Mouse (Mus musculus): Measurements from ENCODE around the gene Ctla4.

The Ctla4 gene

GRCm38 (mm10) chr1:60886981-60887380 is at the start of gene Ctla4:
Gene Ctla4 (plus strand): TSS chr1:60887000.
- no peak for DNase-seq

DNA sequence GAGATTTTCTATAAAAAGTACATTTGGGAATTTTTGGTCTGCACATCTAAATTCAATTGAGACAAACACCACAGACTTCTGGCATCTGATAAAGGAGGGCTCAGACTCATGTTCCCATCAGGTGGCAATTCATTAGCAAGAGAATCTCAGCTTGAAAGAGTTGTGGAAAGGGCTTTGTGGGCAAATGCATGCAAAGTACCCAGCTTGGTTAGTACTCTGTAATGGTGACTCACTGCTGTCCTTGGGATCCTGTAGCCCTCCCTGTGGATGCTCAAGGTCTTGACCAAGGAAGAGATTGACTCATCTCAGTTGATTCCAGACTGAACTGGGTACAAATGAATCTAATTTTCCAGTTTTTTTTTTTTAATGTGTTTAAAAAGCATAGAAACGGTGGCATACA is 47.6 kb upstream of the Ctla4 start:
- no peak for DNase-seq

DNA sequence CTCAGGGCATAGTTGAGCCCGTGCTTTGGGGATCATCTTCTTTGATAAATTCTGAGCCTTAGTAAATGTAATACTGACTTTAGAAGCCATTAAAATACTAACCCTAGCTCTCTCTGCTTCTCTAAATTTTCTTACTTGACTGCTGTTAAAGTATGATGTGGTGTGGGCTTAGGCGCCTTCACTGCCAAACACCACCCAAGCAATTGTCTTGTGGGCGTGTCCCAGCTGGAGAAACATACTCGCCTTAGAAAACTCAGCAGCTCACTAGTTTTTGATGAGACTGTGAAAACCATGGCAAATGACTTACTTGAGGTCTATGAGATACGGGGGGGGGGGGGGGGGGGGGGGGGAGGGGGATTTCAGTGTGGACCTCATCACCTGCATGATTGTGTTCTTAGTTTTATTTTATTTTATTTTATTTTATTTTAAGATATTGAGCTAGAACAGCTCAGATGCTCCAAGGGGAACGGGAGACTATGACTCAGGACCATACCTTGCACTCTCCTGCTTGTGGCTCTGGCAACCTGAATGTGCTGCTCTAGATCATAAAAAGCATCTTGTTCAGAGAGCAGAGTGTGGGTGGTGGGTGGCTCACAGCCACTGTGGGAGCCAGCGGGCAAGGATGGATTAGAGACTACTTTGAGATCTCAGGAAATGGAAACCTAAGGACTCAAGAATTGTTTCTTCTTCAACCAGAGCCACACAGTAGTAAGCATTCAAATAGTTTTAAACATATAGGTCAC is 41.3 kb upstream of the Ctla4 start:
- DNase-seq = no peak

- no peak for DNase-seq
These were observed 40.1 kb upstream of the Ctla4 start for GRCm38 (mm10) chr1:60846616-60847275.

DNA sequence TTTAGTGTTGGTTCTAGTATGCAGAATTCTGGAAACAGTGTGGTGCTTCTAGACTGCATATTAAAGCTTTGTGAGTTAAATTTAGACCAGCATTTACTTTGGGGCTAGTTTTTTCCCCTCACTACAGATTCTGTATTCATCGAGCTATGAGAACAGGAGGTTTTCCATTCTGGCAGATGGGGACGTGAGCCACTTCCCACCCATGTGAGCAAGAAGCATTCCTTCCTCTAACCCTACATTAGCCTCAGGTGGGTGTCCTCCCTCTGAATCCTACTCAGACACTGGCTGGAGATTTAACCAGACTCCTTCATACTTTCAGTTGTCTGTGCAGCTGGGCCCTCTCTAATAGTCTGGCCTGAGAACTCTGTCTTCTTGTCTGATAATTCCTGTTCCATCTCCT is 37.7 kb upstream of the Ctla4 start:
- DNase-seq = no peak

- DNase-seq = no peak
These were observed 37.0 kb upstream of the Ctla4 start for GRCm38 (mm10) chr1:60849816-60850215.

DNA sequence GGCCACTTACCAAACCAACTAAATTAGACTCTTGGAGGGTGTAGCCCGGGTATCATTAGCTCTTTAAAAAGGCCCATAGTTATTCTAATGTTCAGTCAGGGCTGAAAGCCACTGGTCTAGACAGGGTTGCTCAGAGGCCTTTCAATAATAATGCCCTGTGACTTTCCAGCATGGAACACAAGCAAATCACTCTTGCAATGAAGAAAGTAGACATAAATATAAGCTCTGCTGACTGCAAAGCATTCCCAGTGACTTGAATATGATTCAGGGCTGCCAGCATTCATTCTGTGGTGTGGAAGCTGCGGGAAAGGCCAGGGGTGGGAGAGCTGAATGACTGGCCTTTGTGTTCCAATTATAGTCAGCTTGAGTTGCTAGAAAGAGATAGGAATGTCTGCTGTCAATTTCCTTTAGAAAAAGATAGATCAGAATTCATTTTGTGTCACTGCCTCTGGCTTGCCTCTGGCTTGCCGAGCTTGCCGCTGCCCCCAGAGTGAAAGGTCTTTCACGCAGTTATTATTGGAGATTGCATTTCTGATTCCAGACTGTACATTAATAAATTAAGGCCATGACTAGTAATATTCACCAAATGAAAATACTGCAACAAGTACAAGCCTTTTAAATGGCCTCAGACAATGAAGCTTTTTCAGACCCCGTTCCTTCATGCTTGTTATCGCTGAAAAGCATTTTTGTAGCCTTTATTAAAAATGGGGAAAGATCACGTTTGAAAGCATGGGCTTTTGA is 35.6 kb upstream of the Ctla4 start:
- no peak for DNase-seq

- DNase-seq = no peak
These were observed 34.6 kb upstream of the Ctla4 start for GRCm38 (mm10) chr1:60852075-60852769.

DNA sequence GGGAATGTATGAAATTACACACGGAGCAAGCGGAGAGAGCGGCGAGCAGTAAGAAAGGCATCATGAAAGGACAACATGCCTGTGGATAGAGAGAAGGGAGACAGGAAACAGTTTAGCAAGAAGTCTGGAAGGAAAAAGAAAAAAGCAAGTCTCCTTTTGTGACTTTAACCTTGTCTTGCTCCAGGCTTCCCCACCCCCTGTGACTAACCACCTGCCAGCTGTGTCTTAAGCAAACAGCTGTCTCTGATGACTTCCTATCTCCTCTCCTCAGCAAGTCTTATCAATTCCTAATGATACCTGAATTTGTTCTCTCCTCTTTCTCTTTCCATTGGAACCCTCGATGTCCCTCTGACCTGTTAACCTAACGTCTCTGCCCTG is 34.0 kb upstream of the Ctla4 start:
- no peak for DNase-seq

DNA sequence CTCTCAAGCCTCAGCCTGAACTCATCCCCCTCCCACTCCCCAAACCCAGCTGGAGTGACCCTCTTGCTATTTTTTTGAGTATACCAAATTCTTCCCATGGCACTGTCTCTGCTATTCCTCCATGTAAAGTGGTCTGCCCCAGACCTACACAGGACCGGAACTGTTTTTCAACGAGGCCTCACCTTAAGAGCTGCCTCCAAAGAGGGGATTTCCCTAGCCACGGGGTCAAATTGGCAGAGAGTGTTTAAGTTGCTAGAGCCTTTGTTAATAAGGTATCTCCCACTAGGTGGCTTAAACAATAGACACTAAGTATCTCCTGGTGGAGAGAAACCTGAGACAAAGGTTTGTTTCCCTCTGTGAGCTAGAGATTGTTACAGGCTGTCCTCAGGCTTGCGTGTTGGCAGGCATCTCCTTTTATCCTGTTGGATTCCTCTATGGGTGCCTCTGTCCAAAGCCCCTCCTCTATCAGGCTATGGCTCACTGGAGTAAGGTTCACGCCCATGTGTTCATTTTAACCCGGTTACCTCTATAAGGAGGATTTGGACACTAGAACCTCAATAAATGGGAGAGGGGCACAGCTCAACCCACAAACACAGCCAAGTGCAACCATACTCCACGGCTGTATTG is 33.4 kb upstream of the Ctla4 start:
- DNase-seq = no peak

- DNase-seq = no peak
These were observed 32.8 kb upstream of the Ctla4 start for GRCm38 (mm10) chr1:60853991-60854390.

DNA sequence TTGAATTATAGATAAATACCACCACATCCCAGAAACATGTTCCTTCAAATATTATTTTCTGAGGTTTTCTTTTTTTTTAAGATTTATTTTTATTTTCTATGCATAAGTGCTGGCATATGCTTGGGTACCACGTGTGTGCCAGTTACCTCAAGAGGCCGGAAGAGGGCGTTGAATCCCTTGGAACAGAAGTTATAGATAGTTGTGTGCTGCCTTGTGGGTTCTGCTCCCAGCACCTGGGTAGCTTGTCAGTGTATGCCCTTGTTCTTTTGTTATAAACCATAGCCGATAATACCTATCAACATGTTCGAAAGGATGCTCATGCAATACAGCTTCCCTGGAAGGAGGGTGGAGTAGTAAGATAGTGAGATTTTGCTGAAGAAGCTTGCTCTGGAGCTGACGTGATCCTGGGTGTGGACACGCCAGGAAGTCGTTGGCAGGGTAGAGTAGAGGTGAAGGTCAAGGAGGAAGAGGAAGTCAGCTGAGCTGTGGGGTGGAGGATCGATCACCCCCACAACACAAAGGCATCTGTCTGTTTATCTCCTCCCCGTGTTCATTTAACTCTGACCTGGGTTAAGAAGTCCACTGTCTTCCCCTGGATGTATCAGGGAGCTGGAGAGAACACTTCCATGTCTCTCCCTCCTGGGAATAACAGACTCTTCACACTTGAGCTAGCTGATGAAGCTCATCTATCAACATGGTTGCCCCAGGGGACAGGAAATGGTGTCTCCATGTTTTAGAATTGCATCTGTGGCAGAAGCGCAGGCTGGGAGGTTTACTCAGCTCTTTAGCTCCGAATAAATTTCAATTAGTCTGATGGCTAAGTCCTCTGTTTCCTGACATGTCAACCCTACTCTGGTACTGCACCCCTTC is 29.2 kb upstream of the Ctla4 start:
- DNase-seq = no peak

- DNase-seq = no peak
These were observed 27.6 kb upstream of the Ctla4 start for GRCm38 (mm10) chr1:60859159-60859558.

DNA sequence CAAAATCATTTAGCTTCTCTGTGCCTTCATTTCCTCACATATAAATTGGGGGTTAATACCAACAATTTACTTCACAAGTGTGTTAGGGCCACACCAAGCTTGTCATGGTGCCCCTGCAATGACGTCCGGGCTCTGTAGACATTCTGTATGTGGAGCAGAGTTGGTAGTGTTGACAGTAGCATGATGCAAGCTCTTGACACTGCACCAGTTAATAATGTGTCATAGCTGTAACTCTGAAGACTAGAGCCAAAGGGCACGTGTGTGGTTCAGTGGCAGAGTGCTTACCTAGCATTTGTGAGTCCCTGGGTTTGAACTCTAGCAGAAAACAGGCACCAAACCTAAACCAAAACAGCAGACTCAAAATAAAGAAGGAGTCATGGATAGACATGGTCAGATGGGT is 27.0 kb upstream of the Ctla4 start:
- DNase-seq = no peak

- no peak for DNase-seq
These were observed 26.3 kb upstream of the Ctla4 start for GRCm38 (mm10) chr1:60860357-60860946.

- DNase-seq = no peak
These were observed 25.8 kb upstream of the Ctla4 start for GRCm38 (mm10) chr1:60860955-60861354.

DNA sequence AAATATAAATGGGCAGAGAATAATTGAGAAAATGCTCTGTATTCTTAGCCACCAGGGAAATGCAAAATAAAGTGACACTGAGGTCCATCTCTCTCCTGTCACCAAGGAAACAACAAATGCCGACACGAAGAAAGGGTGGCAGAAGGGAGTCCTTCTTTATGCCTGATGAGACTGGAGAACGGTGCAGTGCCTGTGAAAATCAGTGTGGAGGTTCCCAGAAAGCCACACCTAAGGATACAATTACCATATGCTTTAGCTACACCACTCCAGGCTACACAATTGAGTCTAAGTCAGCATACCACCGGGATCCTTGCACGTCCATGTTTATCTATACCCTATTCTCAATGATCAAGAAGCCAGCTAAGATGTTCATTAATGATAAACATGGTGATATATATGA is 25.4 kb upstream of the Ctla4 start:
- DNase-seq = no peak

DNA sequence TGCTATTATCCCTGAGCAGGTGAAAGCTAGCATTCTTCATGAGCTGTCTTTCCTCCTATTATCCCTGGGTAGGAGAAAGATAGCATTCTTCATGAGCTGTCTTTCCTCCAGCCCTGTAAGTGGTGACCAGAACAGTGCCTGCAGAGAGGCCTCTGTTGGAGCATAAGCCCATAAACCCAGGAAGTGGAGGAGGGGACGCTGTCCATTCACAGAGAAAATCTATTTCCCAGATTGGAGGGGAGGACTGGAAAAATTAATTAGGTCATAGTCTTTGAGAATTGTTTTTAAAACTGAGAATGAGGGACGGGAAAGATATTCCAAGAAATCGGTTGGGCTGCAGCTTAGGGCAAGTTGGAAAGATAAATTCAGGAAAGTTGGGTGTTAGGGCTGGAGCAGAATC is 24.3 kb upstream of the Ctla4 start:
- no peak for DNase-seq

DNA sequence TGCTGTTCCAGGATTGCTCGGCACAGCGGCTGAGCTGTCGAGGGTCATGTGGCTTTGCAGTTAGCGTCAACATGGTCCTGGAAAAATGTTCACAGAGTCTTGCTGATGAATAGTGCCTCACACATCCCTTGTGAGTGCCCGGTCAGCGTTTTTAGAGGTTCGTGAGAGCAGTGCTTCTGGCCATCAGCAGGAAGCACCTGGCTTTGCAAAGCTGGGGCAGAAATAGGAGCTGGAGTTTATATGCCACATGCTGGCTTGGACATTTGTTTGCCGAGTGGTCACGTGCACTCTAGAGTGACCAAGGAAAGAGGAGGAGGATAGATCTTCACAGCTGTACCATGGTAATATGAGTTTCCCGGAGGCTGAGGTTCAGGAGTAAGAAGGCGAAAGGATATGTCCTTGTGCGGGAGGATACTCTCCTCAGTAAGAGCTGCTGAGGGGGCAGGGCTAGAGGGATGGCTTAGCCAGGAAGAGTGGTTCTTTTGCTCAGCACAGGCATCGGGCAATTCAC is 23.8 kb upstream of the Ctla4 start:
- DNase-seq = peak; percentile 14 to 49

- DNase-seq = no peak
These were observed 23.1 kb upstream of the Ctla4 start for GRCm38 (mm10) chr1:60863701-60864100.

- DNase-seq = no peak
These were observed 21.6 kb upstream of the Ctla4 start for GRCm38 (mm10) chr1:60865167-60865566.
